In the genomic region with DNA sequence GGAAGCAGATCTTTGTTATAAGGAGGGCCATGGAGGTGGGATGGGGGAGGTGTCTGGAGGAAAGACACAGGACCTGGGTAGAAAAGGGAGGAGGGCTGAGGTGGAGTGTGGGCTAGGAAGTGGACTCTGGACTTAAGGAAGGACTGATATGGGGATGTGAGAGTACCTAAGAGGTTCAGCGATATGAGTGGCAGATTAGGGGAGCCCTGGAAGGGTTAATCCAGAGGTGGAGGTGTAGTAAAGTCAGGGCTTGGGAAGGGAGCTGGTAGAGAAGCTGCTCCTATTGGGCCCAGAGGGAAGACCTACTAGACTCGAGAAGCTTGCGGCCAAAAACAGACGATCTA, we compare ENCODE assay signal across 8 mouse cellular contexts. TPM values are rescaled to one million over a fixed set of nuclear protein-coding genes. Genes with fewer than 3 reads are reported as not detected.
DNase-seq lines count a peak whose midpoint lies in the region; ATAC-seq and TF ChIP-seq lines count a peak whose summit lies in the region.

No protein-coding gene starts in this region.

- DNase-seq in kidney, postnatal 0 days (ENCODE audit: low spot score): no peak
- no peak for DNase-seq in kidney, postnatal 4 days
- no peak for DNase-seq in embryonic facial prominence, embryonic 10.5 days (ENCODE audit: low spot score)
- DNase-seq in midbrain, postnatal 0 days (ENCODE audit: low spot score): no peak
- no peak for DNase-seq in thymus, postnatal 25 days
- DNase-seq in embryo, embryonic 11 days: no peak
- no peak for DNase-seq in urinary bladder, postnatal 10 days (ENCODE audit: low spot score)

- no peak overlapping the region for H3K27ac ChIP-seq in kidney, postnatal 0 days
- peak overlapping the region; percentile 78 for H3K27ac ChIP-seq in embryonic facial prominence, embryonic 10.5 days (replicated peaks)
- peak overlapping the region; percentile 75; the same call in 1 of the 2 replicates for H3K27ac ChIP-seq in hindbrain, embryonic 16.5 days (ENCODE audit: low read depth, low read length)
- H3K27ac ChIP-seq in midbrain, postnatal 0 days (ENCODE audit: low read depth, low read length): peak overlapping the region; percentile 62; the same call in 1 of the 2 replicates

- H3K4me2 ChIP-seq in kidney, postnatal 0 days (ENCODE audit: low read length): peak overlapping the region; percentile 56
- peak overlapping the region; percentile 59 for H3K4me2 ChIP-seq in hindbrain, embryonic 16.5 days (ENCODE audit: low read length)
- H3K4me2 ChIP-seq in midbrain, postnatal 0 days (ENCODE audit: low read depth, low read length, poor library complexity, severe bottlenecking): peak overlapping the region; percentile 48

- TF ChIP-seq CTCF in kidney, postnatal 0 days (IDR thresholded peaks at IDR 0.05; ENCODE audit: low read depth): no peak
- no peak for TF ChIP-seq CTCF in midbrain, postnatal 0 days (IDR thresholded peaks at IDR 0.05)

- H3K27me3 ChIP-seq in kidney, postnatal 0 days (ENCODE audit: insufficient read depth, low read length): no peaks in the 10 kb centered on the region
- H3K27me3 ChIP-seq in embryonic facial prominence, embryonic 10.5 days (replicated peaks; ENCODE audit: low read depth, poor library complexity, severe bottlenecking): no peaks in the 10 kb centered on the region
- no peaks in the 10 kb centered on the region for H3K27me3 ChIP-seq in hindbrain, embryonic 16.5 days (replicated peaks; ENCODE audit: control insufficient read depth, insufficient read depth, low read length)
- no peaks in the 10 kb centered on the region for H3K27me3 ChIP-seq in midbrain, postnatal 0 days (ENCODE audit: insufficient read depth, low read length)

- H3K9me3 ChIP-seq in kidney, postnatal 0 days (replicated peaks; ENCODE audit: low read length): no peaks in the 10 kb centered on the region
- H3K9me3 ChIP-seq in embryonic facial prominence, embryonic 10.5 days: peaks cover 6% of the 10 kb centered on the region; the same call in 1 of the 2 replicates
- H3K9me3 ChIP-seq in hindbrain, embryonic 16.5 days (ENCODE audit: control insufficient read depth, low read length): no peaks in the 10 kb centered on the region; the same call in 1 of the 2 replicates
- no peaks in the 10 kb centered on the region for H3K9me3 ChIP-seq in midbrain, postnatal 0 days (ENCODE audit: low read length)

- no peak overlapping the region; the same call in 1 of the 2 replicates for H3K9ac ChIP-seq in kidney, postnatal 0 days (ENCODE audit: low read depth, low read length)
- peak overlapping the region; percentile 70 for H3K9ac ChIP-seq in hindbrain, embryonic 16.5 days (ENCODE audit: low read depth, low read length)
- H3K9ac ChIP-seq in midbrain, postnatal 0 days (replicated peaks; ENCODE audit: low read length, poor library complexity, severe bottlenecking): peak overlapping the region; percentile 52

- peak overlapping the region; percentile 37 for H3K4me3 ChIP-seq in kidney, postnatal 0 days (replicated peaks; ENCODE audit: low read depth, low read length)
- peak overlapping the region; percentile 60 for H3K4me3 ChIP-seq in embryonic facial prominence, embryonic 10.5 days
- peak overlapping the region; percentile 49 for H3K4me3 ChIP-seq in hindbrain, embryonic 16.5 days (ENCODE audit: low read length)
- peak overlapping the region; percentile 39 for H3K4me3 ChIP-seq in midbrain, postnatal 0 days (ENCODE audit: low read depth, low read length)

- H3K4me1 ChIP-seq in kidney, postnatal 0 days (replicated peaks; ENCODE audit: insufficient read depth, low read length): no peaks in the 10 kb centered on the region
- H3K4me1 ChIP-seq in embryonic facial prominence, embryonic 10.5 days: peaks cover 5% of the 10 kb centered on the region; the same call in 1 of the 2 replicates
- peaks cover 3% of the 10 kb centered on the region for H3K4me1 ChIP-seq in hindbrain, embryonic 16.5 days (ENCODE audit: control insufficient read depth, insufficient read depth, low read depth, low read length)
- no peaks in the 10 kb centered on the region for H3K4me1 ChIP-seq in midbrain, postnatal 0 days (ENCODE audit: insufficient read depth, low read length)

- no peaks in the 10 kb centered on the region for H3K36me3 ChIP-seq in kidney, postnatal 0 days (ENCODE audit: insufficient read depth, low read length)
- H3K36me3 ChIP-seq in embryonic facial prominence, embryonic 10.5 days (replicated peaks): peaks cover 38% of the 10 kb centered on the region
- peaks cover 2% of the 10 kb centered on the region; the same call in 1 of the 2 replicates for H3K36me3 ChIP-seq in hindbrain, embryonic 16.5 days (ENCODE audit: control insufficient read depth, insufficient read depth, low read length)
- 0 out of 2 replicates have a peak, but pooled peaks cover 3% of the 10 kb centered on the region for H3K36me3 ChIP-seq in midbrain, postnatal 0 days (ENCODE audit: insufficient read depth, low read length)

- no peak for ATAC-seq in kidney, postnatal 0 days (replicated peaks; ENCODE audit: low FRiP score, low read depth)
- no peak for ATAC-seq in hindbrain, embryonic 16.5 days
- ATAC-seq in midbrain, postnatal 0 days (ENCODE audit: low FRiP score): no peak; the same call in none of the 2 replicates

- WGBS in kidney, postnatal 0 days: 39% methylated on average over 4 of the region's 4 CpGs
- WGBS in embryonic facial prominence, embryonic 10.5 days: 39% methylated on average over 4 of the region's 4 CpGs
- 39% methylated on average over 4 of the region's 4 CpGs for WGBS in hindbrain, embryonic 16.5 days
- WGBS in midbrain, postnatal 0 days: 39% methylated on average over 4 of the region's 4 CpGs

RNA-seq across cellular contexts. Expression of a gene that starts 0.7 kb away (rescaled TPM):
- polyA plus RNA-seq in kidney, postnatal 0 days (2015; fragmentation: Nextera tagmentation; extraction: Ambion mirVana): 40.9 and 41.6 TPM in 2 replicates
- polyA plus RNA-seq in embryonic facial prominence, embryonic 10.5 days (2016; fragmentation: Nextera tagmentation; extraction: Ambion mirVana): 73.0 and 73.6 TPM in 2 replicates
- polyA plus RNA-seq in hindbrain, embryonic 16.5 days (2015; fragmentation: Nextera tagmentation; extraction: Ambion mirVana): 143 and 144 TPM in 2 replicates
- total RNA-seq in midbrain, postnatal 0 days (2014; rRNA removed): 110 and 134 TPM in 2 replicates
- 136 and 146 TPM in 2 replicates for polyA plus RNA-seq in midbrain, postnatal 0 days (2015; fragmentation: Nextera tagmentation; extraction: Ambion mirVana)

RNA-seq across cellular contexts. Expression of a gene that starts 6.8 kb away (rescaled TPM):
- 0.30 TPM in 1 of 2 replicates, not detected in the other for polyA plus RNA-seq in kidney, postnatal 0 days (2015; fragmentation: Nextera tagmentation; extraction: Ambion mirVana)
- 0.36 and 0.61 TPM in 2 replicates for polyA plus RNA-seq in embryonic facial prominence, embryonic 10.5 days (2016; fragmentation: Nextera tagmentation; extraction: Ambion mirVana)
- not detected in 2 replicates for polyA plus RNA-seq in hindbrain, embryonic 16.5 days (2015; fragmentation: Nextera tagmentation; extraction: Ambion mirVana)
- total RNA-seq in midbrain, postnatal 0 days (2014; rRNA removed): 0.71 TPM in 1 of 2 replicates, not detected in the other
- not detected in 2 replicates for polyA plus RNA-seq in midbrain, postnatal 0 days (2015; fragmentation: Nextera tagmentation; extraction: Ambion mirVana)

RNA-seq across cellular contexts. Expression of a gene that starts 14.8 kb away (rescaled TPM):
- polyA plus RNA-seq in kidney, postnatal 0 days (2015; fragmentation: Nextera tagmentation; extraction: Ambion mirVana): 39.6 and 40.6 TPM in 2 replicates
- polyA plus RNA-seq in embryonic facial prominence, embryonic 10.5 days (2016; fragmentation: Nextera tagmentation; extraction: Ambion mirVana): 22.5 and 23.8 TPM in 2 replicates
- polyA plus RNA-seq in hindbrain, embryonic 16.5 days (2015; fragmentation: Nextera tagmentation; extraction: Ambion mirVana): 31.6 and 36.3 TPM in 2 replicates
- total RNA-seq in midbrain, postnatal 0 days (2014; rRNA removed): 34.6 and 42.0 TPM in 2 replicates
- 27.2 and 30.5 TPM in 2 replicates for polyA plus RNA-seq in midbrain, postnatal 0 days (2015; fragmentation: Nextera tagmentation; extraction: Ambion mirVana)

RNA-seq across cellular contexts. Expression of a gene that starts 21.8 kb away (rescaled TPM):
- polyA plus RNA-seq in kidney, postnatal 0 days (2015; fragmentation: Nextera tagmentation; extraction: Ambion mirVana): 16.8 and 17.4 TPM in 2 replicates
- polyA plus RNA-seq in embryonic facial prominence, embryonic 10.5 days (2016; fragmentation: Nextera tagmentation; extraction: Ambion mirVana): 20.3 and 22.1 TPM in 2 replicates
- 52.8 and 55.8 TPM in 2 replicates for polyA plus RNA-seq in hindbrain, embryonic 16.5 days (2015; fragmentation: Nextera tagmentation; extraction: Ambion mirVana)
- 272 and 352 TPM in 2 replicates for total RNA-seq in midbrain, postnatal 0 days (2014; rRNA removed)
- polyA plus RNA-seq in midbrain, postnatal 0 days (2015; fragmentation: Nextera tagmentation; extraction: Ambion mirVana): 64.9 and 71.6 TPM in 2 replicates

RNA-seq across cellular contexts. Expression of a gene that starts 32.0 kb away (rescaled TPM):
- polyA plus RNA-seq in kidney, postnatal 0 days (2015; fragmentation: Nextera tagmentation; extraction: Ambion mirVana): 32.7 and 36.2 TPM in 2 replicates
- 40.2 and 40.3 TPM in 2 replicates for polyA plus RNA-seq in embryonic facial prominence, embryonic 10.5 days (2016; fragmentation: Nextera tagmentation; extraction: Ambion mirVana)
- 45.7 and 51.2 TPM in 2 replicates for polyA plus RNA-seq in hindbrain, embryonic 16.5 days (2015; fragmentation: Nextera tagmentation; extraction: Ambion mirVana)
- total RNA-seq in midbrain, postnatal 0 days (2014; rRNA removed): 11.9 and 25.1 TPM in 2 replicates
- 41.6 and 42.3 TPM in 2 replicates for polyA plus RNA-seq in midbrain, postnatal 0 days (2015; fragmentation: Nextera tagmentation; extraction: Ambion mirVana)
